Mouse (Mus musculus) right cerebral cortex, adult 18-20 months (tissue): ENCODE data around the gene Pqbp1.

ENCODE experiments used
- DNase-seq: peaks from one replicate; pipeline ENCODE4 v3.0.0; 2022; ENCODE audit warnings: mixed read lengths

The Pqbp1 gene

DNA sequence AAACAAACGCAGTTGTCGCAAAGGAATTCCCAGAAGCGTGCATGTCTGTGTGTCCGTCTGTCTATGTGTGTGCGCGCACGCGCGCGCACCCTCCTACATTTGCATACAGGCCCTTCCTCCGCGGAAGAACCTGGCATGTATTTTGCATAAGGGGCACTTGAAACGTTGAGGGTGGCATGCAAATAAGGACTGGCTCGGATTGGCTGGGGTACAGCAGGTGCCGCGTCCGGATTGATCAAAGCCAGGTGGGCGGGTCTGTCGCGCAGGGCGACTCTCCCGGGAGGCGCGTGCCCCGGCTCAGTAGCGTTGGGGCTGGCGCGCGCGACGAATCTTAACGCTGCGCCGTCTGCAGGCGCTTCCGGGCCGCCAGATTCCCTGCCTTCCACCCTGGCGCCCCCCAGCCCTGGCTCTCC lies 21.1 kb downstream of the Pqbp1 start, which contains the start of gene Pim2:
Gene Pim2, plus strand, starts transcription at position 256 of the 413 bp plus-strand sequence.
- peak; percentile 87 for DNase-seq

DNA sequence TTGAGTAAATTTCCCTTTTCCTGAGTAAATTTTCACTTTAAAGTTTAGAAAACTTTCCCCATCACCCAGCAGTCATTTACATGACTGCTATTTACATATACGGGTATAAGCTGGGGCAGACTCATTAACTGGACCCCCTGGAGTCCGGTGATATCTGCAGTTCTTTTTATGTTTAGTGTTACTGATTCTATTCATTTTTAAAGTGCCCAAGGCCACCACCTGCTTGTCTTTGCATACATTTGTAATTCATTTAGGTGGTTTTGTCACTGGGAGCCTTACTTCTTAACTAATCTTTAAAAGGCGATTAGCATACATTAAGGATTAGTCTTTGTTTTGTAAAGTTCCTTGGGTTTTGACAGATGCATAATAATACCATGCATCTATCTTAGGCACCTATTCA lies 29.2 kb downstream of the Pqbp1 start:
- DNase-seq, result no peak

DNA sequence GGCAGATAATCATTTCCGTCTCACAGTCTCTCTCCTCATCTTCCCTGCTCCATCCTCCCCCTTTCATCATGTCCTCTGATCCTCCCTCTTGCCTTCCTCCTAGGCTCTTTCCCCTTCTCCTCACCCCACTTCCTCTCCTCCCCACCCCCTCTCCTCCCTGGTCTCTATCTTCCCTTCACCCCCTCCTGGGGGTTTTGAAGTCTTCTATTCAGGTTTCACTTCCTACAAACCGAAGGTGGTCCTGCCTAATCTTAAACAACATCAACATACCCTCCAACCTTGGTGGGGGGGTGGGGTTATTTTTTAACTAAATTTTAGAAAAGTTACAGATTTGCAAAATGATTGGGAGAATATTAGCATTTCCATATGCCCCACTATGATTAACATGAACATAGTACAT lies 30.6 kb downstream of the Pqbp1 start:
- DNase-seq, result no peak

DNA sequence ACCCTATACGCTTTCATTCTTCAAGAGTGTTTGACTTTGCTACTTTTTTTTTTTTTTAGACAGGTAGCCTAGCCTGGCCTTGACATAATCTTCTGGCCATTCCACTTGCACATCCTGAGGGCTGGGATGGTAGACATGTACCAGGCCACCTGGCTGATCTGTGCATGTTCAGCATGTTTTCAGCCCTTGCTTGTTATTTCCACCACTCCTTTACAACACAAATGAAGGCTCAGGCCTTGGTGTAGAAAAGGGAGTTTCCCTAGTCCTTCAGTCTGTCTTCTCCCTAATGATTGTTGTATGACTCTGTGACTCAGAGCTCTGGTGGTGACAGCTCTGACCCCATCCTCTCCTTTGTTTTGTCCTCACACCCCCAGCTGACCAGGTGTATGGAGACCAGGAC lies 31.9 kb downstream of the Pqbp1 start:
- DNase-seq, result no peak

DNA sequence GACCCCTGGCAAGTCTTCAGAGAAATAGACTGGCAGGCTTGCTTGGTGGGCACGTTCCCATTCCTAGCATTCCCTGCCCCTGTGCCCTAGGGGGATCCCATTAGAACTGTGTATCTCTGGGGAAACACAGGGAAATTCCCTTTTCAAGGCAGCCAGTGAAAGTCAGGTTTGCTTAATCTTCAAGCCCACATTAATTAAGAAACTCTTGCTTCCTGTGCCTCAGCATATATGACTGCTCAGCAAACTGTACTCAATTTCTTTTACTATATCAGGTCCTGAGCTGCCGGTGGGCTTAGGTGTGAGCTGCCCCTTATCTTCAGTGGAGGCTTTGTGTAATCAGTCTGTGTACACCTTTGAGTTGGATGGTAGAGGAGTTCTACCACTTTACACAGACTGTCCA lies 33.3 kb downstream of the Pqbp1 start:
- no peak for DNase-seq

DNA sequence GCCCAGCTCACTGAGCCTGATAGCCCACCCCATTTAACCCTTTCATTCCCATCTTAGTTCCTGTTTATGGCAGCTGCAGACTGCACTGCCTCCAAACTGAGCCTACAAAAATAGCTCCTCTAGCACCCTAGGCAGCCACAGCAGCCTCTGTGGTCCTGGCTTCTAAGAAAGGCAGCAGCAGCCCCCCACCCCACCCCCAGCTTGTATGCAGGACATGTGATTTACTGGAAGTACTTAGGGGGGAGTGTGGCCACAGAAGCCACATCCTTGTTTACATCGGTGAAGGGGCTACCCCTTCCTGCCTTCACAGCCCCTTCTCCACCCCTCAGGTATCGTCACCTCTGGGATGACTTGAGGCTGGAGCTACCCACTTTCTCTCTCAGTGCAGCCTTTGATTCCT lies 33.7 kb downstream of the Pqbp1 start:
- no peak for DNase-seq

DNA sequence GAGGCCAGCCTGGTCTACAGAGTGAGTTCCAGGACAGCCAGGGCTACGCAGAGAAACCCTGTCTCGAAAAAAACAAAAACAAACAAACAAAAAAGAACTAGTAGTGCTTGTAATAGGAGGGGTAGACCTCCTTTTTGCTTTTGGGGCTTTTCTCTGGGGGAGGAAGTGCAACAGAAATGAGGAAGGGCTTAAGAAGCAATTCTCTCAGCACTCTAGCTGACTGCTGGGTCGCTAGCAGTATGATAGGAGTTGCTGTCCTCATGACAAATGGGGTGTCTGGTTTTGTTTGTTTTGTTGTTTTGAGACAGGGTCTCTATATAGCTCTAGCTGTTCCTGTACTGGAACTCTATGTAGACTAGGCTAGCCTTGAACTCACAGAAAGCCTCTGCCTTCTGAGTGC lies 34.5 kb downstream of the Pqbp1 start:
- DNase-seq, result no peak

DNA sequence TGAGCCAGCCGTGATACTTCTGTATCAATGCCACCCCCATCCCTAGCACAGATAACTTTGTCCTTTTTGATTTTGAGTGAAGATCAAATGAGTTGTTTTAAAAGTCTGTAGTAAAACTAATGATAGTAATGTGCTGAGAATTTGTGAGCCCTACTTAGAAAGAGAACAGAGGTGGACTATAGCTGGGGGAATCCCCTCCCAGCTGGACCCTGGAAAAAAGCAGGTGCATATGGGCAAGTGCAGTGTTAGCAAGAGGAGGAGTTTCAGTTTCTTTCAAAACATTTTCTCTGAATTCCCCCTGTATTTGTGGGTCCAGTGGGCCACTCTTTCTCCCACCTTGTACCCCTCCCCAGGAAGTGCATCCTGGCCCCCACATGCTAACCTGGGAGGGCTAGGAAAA lies 35.9 kb downstream of the Pqbp1 start:
- DNase-seq, result no peak

DNA sequence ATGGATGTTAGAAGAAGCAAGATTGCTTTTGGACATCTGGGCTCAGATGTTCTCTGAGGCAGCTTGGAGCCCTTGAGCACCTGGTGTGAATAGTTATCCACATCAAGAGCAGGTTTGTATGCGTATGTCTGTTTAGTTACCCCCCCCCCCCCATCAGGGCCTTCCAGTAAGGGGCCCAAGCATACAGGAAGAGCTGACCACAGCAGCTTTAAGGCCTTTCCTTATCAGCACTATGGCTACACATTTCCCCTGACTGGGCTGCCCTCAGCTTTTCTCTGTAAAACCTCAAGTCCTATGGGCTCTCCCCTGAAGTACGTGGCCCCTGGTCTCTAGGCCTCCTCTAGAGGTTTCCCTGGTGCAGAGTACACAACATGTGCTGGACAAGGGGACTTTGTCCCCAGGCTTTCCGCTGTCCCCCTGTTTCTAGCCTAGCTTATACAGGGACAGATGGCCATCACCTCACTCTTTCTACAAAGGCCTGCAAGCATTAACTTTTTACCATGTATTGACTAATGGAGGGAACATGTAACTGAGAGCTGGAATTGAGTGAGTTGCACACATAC lies 39.8 kb downstream of the Pqbp1 start:
- DNase-seq, result no peak

DNA sequence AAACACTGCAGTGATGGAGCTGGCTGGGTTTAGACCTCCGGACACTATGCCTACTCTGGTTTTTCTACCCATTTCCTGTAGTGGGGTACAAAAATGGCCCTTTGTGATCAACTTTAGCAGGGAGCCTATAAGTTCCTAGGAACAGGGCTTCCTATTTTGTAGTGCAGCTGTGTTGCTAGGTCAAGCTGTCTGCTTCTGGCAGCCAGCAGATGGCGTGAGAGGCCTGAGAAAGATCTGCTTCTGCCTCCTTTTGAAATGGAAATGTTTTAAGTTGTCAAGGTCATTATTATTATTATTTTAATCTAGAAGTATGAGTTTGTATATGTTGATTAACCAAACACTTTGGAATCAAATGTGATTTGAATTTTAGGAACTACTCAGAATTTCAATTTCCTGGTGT lies 44.5 kb downstream of the Pqbp1 start:
- DNase-seq, result peak; percentile 15

DNA sequence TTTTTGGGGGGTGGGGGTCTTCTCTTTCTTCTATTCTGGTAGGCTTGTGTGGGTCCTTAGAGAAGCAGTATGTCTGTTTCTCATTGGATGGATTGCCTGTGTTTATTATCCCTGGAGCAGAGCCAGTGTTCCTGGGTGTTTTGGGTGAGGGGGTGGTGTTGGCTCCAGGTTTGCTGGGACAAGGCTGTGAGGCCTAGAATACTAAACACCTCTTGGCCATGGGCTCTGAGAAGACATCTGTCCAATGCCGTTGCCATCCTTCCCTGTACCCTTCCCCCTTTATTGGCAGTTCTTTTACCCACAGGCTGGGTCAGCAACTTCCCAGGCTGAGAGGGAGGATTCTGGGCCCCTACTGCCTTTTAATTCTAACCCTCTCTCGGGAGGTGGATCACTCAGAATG lies 51.2 kb downstream of the Pqbp1 start:
- peak; percentile 8 for DNase-seq
